Mouse (Mus musculus) ES-Bruce4 (cell line): ENCODE results near the gene Fam32a.

Source experiments
- CTCF ChIP-seq: IDR thresholded peaks from one replicate; pipeline ENCODE4 v1.8.1; 2011; ENCODE audit warnings: low read depth, low read length
- EP300 ChIP-seq: IDR thresholded peaks from 2 replicates; pipeline ENCODE4 v1.6.1; 2011; ENCODE audit warnings: low read depth, low read length; ENCODE audit not compliant: insufficient read depth
- POLR2A ChIP-seq: IDR thresholded peaks from one replicate; pipeline ENCODE4 v1.8.1; 2011; ENCODE audit warnings: low read length; ENCODE audit not compliant: insufficient read depth

DNA sequence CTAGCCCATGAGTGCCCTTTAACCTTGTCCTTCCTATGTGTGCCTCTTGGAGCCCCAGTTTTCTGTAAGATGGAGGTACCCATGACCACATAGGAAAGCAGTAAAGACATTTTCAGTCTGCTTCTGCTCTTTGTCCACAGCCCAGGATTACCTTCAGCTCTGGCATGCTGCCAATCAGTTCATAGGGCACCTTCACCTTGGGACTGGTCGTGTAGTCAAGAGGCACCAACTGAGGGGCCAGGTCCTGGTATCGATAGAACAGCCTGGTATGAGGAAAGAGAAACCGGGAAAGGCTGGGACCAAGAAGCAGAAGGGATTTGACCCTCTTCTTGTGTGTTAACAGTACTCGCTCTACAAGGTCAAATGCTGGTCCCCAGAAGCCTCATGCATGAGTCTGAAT, 9.3 kb upstream of the Fam32a start:
- TF ChIP-seq CTCF (no peak), POLR2A (no peak), EP300 (no peak)
